Mouse (Mus musculus): ENCODE data around the gene Adam23. TPM values are rescaled to one million over a fixed set of nuclear protein-coding genes. Genes with fewer than 3 reads are reported as not detected.

The Adam23 gene
- polyA plus RNA-seq (2014; fragmentation: Nextera tagmentation; extraction: Ambion mirVana), result 5.5 and 6.5 TPM in 2 replicates

DNA sequence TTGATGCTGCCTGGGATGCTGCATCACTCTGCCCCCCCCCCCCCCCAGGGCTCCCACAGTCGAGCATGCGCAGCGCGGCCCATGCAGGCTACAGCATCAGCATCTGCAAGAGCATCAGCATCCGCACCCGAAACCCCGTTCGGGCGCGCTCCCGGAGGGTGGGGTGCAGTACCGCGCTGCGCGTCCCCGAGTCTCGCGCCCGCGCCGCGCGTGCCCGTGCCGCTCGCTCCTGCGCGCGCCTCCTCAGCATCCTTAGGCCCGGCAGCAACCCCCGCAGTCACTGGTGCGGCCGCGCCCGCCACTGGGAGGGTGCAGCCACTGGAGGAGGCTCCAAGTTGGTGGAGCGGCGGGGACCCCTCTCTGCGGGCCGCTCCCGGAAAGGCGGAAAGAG is at the start of gene Adam23:
Adam23 (plus strand) TSS at position 236 of the 391 bp plus-strand sequence.
- no peaks in the 10 kb centered on the region for H3K27me3 ChIP-seq (ENCODE audit: control insufficient read depth, insufficient read depth, low read length)
- ATAC-seq (ENCODE audit: insufficient read depth, low FRiP score, low TSS enrichment) (peak; percentile 82), DNase-seq (ENCODE audit: low spot score) (peak; percentile 80)
- H3K36me3 ChIP-seq (ENCODE audit: control insufficient read depth, insufficient read depth, low read length), result no peaks in the 10 kb centered on the region
- H3K4me3 ChIP-seq (ENCODE audit: low read depth, low read length), result peak within 1 kb of the TSS; percentile 78
- H3K9me3 ChIP-seq (ENCODE audit: control insufficient read depth, low read length), result no peaks in the 10 kb centered on the region
- peak within 1 kb of the TSS; percentile 53 for H3K27ac ChIP-seq (ENCODE audit: low read depth, low read length)
- under 1% methylated on average over 36 of the region's 41 CpGs for WGBS
- no peaks in the 10 kb centered on the region for H3K4me1 ChIP-seq (ENCODE audit: control insufficient read depth, insufficient read depth, low read length)
- H3K4me2 ChIP-seq (ENCODE audit: low read depth), result peak within 1 kb of the TSS; percentile 97
- peak within 1 kb of the TSS; percentile 82 for H3K9ac ChIP-seq (ENCODE audit: low read length)

DNA sequence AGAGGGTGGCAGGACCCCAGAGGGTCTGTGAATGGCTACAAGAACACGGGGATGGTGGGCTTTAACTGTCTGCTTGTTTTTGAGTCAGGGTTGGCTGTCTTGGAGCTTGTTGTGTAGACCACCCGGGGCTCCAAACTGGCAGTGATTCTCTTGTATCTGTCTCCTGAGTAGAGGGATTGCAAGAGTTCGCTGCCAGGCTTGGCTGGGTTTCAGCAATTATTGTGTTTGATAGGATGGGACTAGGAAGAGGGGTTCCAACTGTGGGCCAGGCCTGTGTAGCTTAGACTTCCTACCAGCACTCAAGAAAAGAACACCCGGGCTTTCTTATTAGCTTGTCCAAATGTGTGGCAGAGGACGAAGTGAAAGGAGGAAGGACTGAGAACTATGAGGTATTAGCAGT is 44.6 kb upstream of the Adam23 start:
- H3K4me1 ChIP-seq (ENCODE audit: control insufficient read depth, insufficient read depth, low read length), result no peaks in the 10 kb centered on the region
- H3K27me3 ChIP-seq (ENCODE audit: control insufficient read depth, insufficient read depth, low read length), result no peaks in the 10 kb centered on the region
- WGBS, result 78% methylated on average over 5 of the region's 5 CpGs
- no peak for DNase-seq (ENCODE audit: low spot score)
- no peaks in the 10 kb centered on the region for H3K9me3 ChIP-seq (ENCODE audit: control insufficient read depth, low read length)
- H3K27ac ChIP-seq (ENCODE audit: low read depth, low read length), result no peak overlapping the region
- H3K4me3 ChIP-seq (ENCODE audit: low read depth, low read length), result no peak overlapping the region
- H3K36me3 ChIP-seq (ENCODE audit: control insufficient read depth, insufficient read depth, low read length), result no peaks in the 10 kb centered on the region
- no peak overlapping the region for H3K4me2 ChIP-seq (ENCODE audit: low read depth)
- no peak overlapping the region for H3K9ac ChIP-seq (ENCODE audit: low read length)
- no peak for ATAC-seq (ENCODE audit: insufficient read depth, low FRiP score, low TSS enrichment)

DNA sequence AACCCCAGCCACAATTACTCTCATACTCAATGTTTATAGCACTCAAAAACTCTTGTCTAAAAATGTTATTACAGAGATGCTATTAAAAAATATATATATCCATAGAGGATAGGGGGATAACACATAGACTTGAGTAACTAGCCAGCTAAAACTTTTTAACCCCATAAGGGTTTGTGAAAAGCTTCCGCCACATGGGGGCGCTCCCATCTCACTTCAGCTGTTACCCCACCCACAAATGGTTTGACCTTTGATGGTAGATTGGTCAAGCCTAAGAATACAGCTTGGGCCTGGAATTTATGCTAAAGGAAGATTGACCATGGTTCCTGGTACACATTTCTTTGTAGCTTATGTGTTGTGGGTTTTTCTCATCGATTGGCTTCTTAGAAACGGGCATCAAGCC is 42.1 kb upstream of the Adam23 start:
- H3K36me3 ChIP-seq (ENCODE audit: control insufficient read depth, insufficient read depth, low read length), result no peaks in the 10 kb centered on the region
- H3K4me2 ChIP-seq (ENCODE audit: low read depth), result no peak overlapping the region
- ATAC-seq (ENCODE audit: insufficient read depth, low FRiP score, low TSS enrichment) (no peak), DNase-seq (ENCODE audit: low spot score) (no peak)
- no peak overlapping the region for H3K9ac ChIP-seq (ENCODE audit: low read length)
- WGBS, result 50% methylated on average over 4 of the region's 4 CpGs
- no peaks in the 10 kb centered on the region for H3K4me1 ChIP-seq (ENCODE audit: control insufficient read depth, insufficient read depth, low read length)
- no peaks in the 10 kb centered on the region for H3K27me3 ChIP-seq (ENCODE audit: control insufficient read depth, insufficient read depth, low read length)
- no peaks in the 10 kb centered on the region for H3K9me3 ChIP-seq (ENCODE audit: control insufficient read depth, low read length)
- H3K4me3 ChIP-seq (ENCODE audit: low read depth, low read length), result no peak overlapping the region
- no peak overlapping the region for H3K27ac ChIP-seq (ENCODE audit: low read depth, low read length)

DNA sequence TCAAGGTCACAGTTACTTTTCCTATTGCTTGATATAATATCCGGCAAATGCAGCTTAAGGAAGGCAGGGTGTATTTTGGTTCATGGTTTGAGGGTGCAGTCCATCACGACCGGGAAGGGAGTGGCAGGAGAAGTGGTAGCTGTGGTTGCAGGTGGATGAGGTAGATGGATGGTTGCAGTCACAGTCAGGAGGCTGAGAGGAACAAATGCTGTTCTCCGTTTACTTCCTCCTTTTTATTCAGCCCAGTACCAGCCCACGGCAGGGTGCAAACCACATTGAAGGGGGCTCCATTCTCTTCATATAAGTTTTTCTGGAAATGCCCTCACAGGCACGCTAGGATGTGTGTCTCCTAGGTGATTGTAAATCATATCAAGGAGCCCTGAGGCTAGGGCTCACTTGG is 37.3 kb upstream of the Adam23 start:
- Histone ChIP-seq H3K4me2 (ENCODE audit: low read depth) (no peak overlapping the region), H3K27ac (ENCODE audit: low read depth, low read length) (no peak overlapping the region), H3K4me3 (ENCODE audit: low read depth, low read length) (no peak overlapping the region), H3K36me3 (ENCODE audit: control insufficient read depth, insufficient read depth, low read length) (no peaks in the 10 kb centered on the region), H3K4me1 (ENCODE audit: control insufficient read depth, insufficient read depth, low read length) (no peaks in the 10 kb centered on the region), H3K27me3 (ENCODE audit: control insufficient read depth, insufficient read depth, low read length) (no peaks in the 10 kb centered on the region), H3K9ac (ENCODE audit: low read length) (no peak overlapping the region), H3K9me3 (ENCODE audit: control insufficient read depth, low read length) (no peaks in the 10 kb centered on the region)
- DNase-seq (ENCODE audit: low spot score) (no peak), ATAC-seq (ENCODE audit: insufficient read depth, low FRiP score, low TSS enrichment) (no peak)
- 78% methylated on average over 6 of the region's 6 CpGs for WGBS

DNA sequence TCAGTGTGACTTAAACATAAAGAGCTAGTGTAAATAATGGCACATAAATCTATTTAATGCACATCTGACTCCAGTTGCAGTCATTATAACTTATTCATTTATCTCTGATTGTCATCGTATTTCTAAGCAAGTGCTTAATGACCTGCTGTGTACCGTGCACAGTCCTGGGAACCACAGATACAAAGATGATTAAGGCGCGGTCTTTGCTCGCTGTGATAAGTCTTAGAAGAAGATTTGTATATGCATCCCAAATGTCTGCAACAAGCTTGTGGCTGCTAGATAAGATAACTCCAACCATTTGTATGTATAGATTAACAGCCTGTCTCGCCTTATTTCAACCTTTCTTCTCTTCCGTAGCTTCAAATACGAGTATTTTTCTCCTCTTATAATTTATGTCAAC is 27.2 kb upstream of the Adam23 start:
- DNase-seq (ENCODE audit: low spot score) (no peak), ATAC-seq (ENCODE audit: insufficient read depth, low FRiP score, low TSS enrichment) (no peak; the same call in 1 of the 2 replicates)
- whole genome bisulfite sequencing, result 77% methylated on average over 8 of the region's 8 CpGs
- no peaks in the 10 kb centered on the region for H3K36me3 ChIP-seq (ENCODE audit: control insufficient read depth, insufficient read depth, low read length)
- H3K4me3 ChIP-seq (ENCODE audit: low read depth, low read length), result no peak overlapping the region
- H3K27ac ChIP-seq (ENCODE audit: low read depth, low read length), result no peak overlapping the region
- no peak overlapping the region for H3K4me2 ChIP-seq (ENCODE audit: low read depth)
- no peak overlapping the region for H3K9ac ChIP-seq (ENCODE audit: low read length)
- H3K4me1 ChIP-seq (ENCODE audit: control insufficient read depth, insufficient read depth, low read length), result no peaks in the 10 kb centered on the region
- no peaks in the 10 kb centered on the region for H3K27me3 ChIP-seq (ENCODE audit: control insufficient read depth, insufficient read depth, low read length)
- no peaks in the 10 kb centered on the region for H3K9me3 ChIP-seq (ENCODE audit: control insufficient read depth, low read length)

DNA sequence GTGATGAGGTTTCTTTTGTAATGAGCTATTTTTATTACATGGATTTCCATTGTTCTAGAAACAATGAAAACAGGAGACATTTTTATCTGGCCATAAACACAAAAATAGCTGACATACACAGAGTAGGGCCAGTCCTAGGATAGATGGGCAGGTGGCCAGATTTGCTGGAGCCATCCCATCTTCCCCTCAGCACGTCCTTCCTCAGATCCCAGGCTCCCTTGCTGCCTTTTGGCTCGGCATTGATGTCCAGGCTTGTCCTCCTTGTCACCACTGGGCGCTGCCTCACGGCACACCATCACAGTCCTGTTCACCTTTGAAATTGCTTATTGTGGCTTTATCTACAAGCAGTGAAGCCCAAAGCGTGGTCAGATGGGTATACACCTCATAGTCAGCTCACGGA is 15.0 kb upstream of the Adam23 start:
- Histone ChIP-seq H3K9ac (ENCODE audit: low read length) (no peak overlapping the region), H3K9me3 (ENCODE audit: control insufficient read depth, low read length) (no peaks in the 10 kb centered on the region), H3K4me2 (ENCODE audit: low read depth) (no peak overlapping the region), H3K27me3 (ENCODE audit: control insufficient read depth, insufficient read depth, low read length) (no peaks in the 10 kb centered on the region), H3K4me1 (ENCODE audit: control insufficient read depth, insufficient read depth, low read length) (no peaks in the 10 kb centered on the region), H3K4me3 (ENCODE audit: low read depth, low read length) (no peak overlapping the region), H3K27ac (ENCODE audit: low read depth, low read length) (no peak overlapping the region), H3K36me3 (ENCODE audit: control insufficient read depth, insufficient read depth, low read length) (no peaks in the 10 kb centered on the region)
- 80% methylated on average over 6 of the region's 6 CpGs for WGBS
- DNase-seq (ENCODE audit: low spot score) (no peak), ATAC-seq (ENCODE audit: insufficient read depth, low FRiP score, low TSS enrichment) (no peak)

DNA sequence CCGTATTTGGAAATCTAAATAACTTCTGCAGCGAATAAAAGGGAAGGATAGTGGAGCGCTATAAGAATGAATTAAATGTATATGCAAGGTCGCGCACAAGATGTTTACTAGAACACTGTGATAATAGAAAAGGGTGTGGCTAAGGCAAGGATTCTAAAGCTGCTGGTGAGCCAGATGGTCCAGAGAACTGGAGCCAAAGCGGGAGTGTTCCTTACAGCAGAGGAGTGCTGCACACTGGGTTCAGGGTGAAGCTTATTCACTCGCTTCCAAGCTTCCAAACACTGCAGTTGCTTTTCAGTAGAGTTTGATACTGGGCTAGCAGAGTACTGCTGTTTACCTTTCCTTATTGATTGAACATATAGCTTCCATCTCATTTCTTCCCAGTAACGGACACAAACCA is 14.5 kb upstream of the Adam23 start:
- Histone ChIP-seq H3K4me3 (ENCODE audit: low read depth, low read length) (no peak overlapping the region), H3K27me3 (ENCODE audit: control insufficient read depth, insufficient read depth, low read length) (no peaks in the 10 kb centered on the region), H3K36me3 (ENCODE audit: control insufficient read depth, insufficient read depth, low read length) (no peaks in the 10 kb centered on the region), H3K9ac (ENCODE audit: low read length) (no peak overlapping the region), H3K9me3 (ENCODE audit: control insufficient read depth, low read length) (no peaks in the 10 kb centered on the region), H3K4me1 (ENCODE audit: control insufficient read depth, insufficient read depth, low read length) (no peaks in the 10 kb centered on the region), H3K27ac (ENCODE audit: low read depth, low read length) (no peak overlapping the region), H3K4me2 (ENCODE audit: low read depth) (no peak overlapping the region)
- DNase-seq (ENCODE audit: low spot score) (no peak), ATAC-seq (ENCODE audit: insufficient read depth, low FRiP score, low TSS enrichment) (no peak)
- 88% methylated on average over 8 of the region's 8 CpGs for WGBS

DNA sequence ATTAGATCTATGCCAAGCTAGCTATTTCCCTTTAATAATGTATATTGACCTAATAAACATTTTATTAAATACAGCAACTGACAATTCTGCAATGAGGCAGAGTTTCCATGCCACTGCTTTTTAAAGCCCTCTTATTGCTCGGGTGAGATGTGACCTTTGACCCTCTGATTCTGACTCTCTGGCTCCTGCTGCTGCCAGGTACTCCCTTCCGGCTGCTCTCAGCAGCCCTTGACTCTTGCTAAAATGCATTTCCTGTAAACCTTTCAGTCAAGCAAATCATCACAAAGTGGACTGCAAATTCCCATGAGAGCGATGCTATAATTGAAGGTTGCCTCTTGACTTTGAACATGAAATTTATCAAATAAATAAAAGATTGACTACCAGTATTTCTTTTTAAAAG is 13.8 kb upstream of the Adam23 start:
- 44% methylated on average over 3 of the region's 3 CpGs for WGBS
- no peak overlapping the region for H3K9ac ChIP-seq (ENCODE audit: low read length)
- H3K4me3 ChIP-seq (ENCODE audit: low read depth, low read length), result no peak overlapping the region
- no peak for DNase-seq (ENCODE audit: low spot score)
- H3K9me3 ChIP-seq (ENCODE audit: control insufficient read depth, low read length), result no peaks in the 10 kb centered on the region
- no peaks in the 10 kb centered on the region for H3K27me3 ChIP-seq (ENCODE audit: control insufficient read depth, insufficient read depth, low read length)
- ATAC-seq (ENCODE audit: insufficient read depth, low FRiP score, low TSS enrichment), result no peak
- no peaks in the 10 kb centered on the region for H3K36me3 ChIP-seq (ENCODE audit: control insufficient read depth, insufficient read depth, low read length)
- H3K4me2 ChIP-seq (ENCODE audit: low read depth), result no peak overlapping the region
- H3K27ac ChIP-seq (ENCODE audit: low read depth, low read length), result no peak overlapping the region
- no peaks in the 10 kb centered on the region for H3K4me1 ChIP-seq (ENCODE audit: control insufficient read depth, insufficient read depth, low read length)

DNA sequence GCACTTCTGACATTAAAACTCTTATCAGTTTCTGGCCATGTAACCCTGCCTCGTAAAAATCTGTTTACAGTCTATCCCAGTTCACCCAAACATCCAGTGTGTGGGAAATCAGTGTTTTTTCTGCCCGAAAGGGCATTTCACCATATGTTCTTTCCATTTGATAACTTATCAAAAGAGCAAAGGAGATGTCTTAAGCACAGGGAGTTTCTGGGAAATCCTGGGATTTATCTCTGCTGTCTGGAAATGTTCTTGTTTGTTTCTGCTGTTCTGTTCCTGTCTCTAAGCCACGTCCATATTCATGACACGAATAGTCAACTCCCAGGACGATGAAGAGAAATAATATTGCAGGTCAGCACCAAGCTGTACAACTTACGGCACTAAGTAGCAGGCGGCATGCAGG is 11.6 kb upstream of the Adam23 start:
- WGBS, result 75% methylated on average over 7 of the region's 7 CpGs

More for the DNA sequence above, 11.6 kb upstream of the Adam23 start:
- no peak for DNase-seq (ENCODE audit: low spot score)
- Histone ChIP-seq H3K27me3 (ENCODE audit: control insufficient read depth, insufficient read depth, low read length) (no peaks in the 10 kb centered on the region), H3K9ac (ENCODE audit: low read length) (no peak overlapping the region), H3K27ac (ENCODE audit: low read depth, low read length) (no peak overlapping the region), H3K36me3 (ENCODE audit: control insufficient read depth, insufficient read depth, low read length) (no peaks in the 10 kb centered on the region), H3K4me2 (ENCODE audit: low read depth) (no peak overlapping the region), H3K4me3 (ENCODE audit: low read depth, low read length) (no peak overlapping the region), H3K4me1 (ENCODE audit: control insufficient read depth, insufficient read depth, low read length) (no peaks in the 10 kb centered on the region), H3K9me3 (ENCODE audit: control insufficient read depth, low read length) (no peaks in the 10 kb centered on the region)
- ATAC-seq (ENCODE audit: insufficient read depth, low FRiP score, low TSS enrichment), result no peak

Measured in neural tube, embryonic 11.5 days (tissue).